Mouse (Mus musculus): Measurements from ENCODE around the gene Theg.

GRCm38 (mm10) chr10:79527453-79527845, 59.7 kb downstream of the Theg start:
- TF ChIP-seq GATA1 (IDR thresholded peaks at IDR 0.05; ENCODE audit: low read length) (no peak), TAL1 (IDR thresholded peaks at IDR 0.05; ENCODE audit: low read length) (no peak)

All from erythroblast, embryonic 14.5 days (primary cell).